Mouse (Mus musculus): ENCODE results near the gene Zfp936.
"Not testable (repeated sequence)": the region's sequence is repeated elsewhere in the genome, so short reads cannot be mapped to it uniquely, and the experiment has no call there.

The Zfp936 gene

DNA sequence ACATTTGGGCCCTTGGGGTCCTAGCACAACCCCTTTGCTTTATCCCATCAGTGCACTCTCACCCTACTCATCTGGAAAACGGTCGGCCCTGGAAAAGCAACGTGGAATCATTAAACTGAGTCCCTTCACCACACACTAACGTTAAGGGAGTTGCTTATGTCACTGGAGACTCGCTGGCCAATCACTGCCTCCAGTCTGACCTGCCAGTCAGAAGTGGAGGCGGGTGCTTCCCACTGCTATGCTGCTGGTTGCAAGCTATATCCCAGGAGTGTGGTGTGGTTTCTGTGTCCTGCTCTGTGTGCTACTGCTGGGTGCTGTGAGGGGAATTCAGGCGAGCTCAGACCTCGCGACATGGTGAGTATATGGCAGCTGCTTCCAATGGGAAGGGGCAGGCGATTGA is at the start of gene Zfp936:
Gene Zfp936, plus strand, starts transcription at position 301 of the 400 bp plus-strand sequence.
- not testable (repeated sequence) for DNase-seq (ENCODE audit: low read depth, low spot score)

DNA sequence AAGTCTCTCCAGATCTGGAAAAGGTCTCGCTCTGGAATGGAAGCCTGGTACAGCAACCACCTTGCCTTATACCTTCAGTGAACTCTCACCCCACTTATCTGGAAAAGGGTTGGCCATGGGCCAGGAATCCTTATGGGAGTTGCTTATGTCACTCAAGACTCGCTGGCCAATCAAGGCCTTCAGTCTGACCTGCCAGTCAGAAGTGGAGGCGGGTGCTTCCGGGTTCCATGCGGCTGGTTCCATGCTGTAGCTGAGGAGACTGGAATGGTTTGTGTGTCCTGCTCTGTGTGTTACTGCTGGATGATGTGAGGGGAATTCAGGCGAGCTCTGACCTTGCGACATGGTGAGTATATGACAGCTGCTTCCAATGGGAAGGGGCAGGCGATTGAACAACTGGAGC is 36.2 kb upstream of the Zfp936 start:
- DNase-seq (ENCODE audit: low read depth, low spot score): no peak

DNA sequence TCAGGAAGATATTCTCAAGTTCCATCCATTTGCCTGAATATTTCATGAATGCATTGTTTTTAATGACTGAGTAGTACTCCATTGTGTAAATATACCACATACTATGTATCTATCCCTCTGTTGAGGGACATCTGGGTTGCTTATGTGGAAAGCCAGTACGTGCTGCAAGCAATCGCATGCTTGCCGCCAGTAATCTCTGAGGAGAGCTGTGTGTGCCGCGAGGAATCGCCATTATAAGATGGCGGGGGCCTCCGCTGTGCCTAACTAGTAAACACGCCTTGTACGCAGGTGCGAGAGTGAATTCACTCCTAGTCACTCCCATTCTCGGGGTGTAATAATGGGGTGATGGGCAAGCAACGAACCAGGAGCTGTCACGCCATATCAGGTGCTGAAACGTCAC is 14.7 kb downstream of the Zfp936 start:
- not testable (repeated sequence) for DNase-seq (ENCODE audit: low read depth, low spot score)

DNA sequence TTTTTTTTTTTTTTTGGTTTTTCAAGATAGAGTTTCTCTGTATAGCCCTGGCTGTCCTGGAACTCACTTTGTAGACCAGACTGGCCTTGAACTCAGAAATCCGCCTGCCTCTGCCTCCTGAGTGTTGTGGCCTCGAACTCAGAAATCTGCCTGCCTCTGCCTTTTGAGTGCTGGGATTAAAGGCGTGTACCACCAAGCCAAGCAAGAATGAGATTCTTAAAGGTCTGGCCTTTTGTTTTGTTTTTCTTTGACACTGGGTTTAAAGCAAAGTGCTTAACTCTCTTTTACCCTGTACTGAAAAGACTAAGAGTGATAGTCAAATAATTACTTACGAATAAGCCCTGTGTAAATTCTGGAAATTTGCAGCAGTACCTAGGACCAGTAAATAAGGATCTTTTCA is 50.1 kb downstream of the Zfp936 start:
- DNase-seq (ENCODE audit: low read depth, low spot score): not testable (repeated sequence)

DNA sequence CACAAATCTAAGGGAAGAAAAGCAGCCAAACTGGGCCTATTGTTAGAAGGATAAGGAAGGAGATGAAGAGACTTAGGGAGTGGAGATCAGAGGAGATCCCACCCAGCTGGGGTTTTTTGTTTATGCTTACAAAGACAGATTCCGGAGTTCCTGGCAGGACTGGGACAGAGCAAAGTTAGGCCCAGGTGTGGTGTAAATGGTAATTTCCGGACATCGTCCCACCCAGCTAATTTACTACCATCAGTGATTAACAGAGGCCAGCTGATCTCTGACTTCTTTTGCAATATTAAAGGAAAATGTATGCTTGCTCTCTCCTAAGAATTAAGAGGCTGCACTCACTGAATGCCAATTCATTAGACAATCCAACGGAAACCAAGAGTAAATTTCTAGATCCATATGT is 53.1 kb downstream of the Zfp936 start:
- DNase-seq (ENCODE audit: low read depth, low spot score): not testable (repeated sequence)

DNA sequence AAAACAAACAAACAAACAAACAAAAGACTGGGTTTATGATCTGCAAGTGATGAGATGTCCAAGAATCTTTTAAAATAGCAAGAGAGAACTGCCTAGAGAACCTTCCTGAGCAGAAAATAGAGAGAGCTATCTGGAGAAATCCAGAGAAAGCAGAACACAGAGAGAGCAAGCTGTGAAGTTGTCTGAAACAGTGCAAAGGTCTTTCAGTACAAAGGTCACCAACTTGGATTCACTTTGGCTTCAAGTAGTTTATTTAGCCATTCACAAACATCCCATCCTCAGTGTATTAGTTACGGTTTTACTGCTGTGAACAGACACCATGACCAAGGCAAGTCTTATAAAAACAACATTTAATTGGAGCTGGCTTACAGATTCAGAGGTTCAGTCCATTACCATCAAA is 53.8 kb downstream of the Zfp936 start:
- DNase-seq (ENCODE audit: low read depth, low spot score): not testable (repeated sequence)

DNA sequence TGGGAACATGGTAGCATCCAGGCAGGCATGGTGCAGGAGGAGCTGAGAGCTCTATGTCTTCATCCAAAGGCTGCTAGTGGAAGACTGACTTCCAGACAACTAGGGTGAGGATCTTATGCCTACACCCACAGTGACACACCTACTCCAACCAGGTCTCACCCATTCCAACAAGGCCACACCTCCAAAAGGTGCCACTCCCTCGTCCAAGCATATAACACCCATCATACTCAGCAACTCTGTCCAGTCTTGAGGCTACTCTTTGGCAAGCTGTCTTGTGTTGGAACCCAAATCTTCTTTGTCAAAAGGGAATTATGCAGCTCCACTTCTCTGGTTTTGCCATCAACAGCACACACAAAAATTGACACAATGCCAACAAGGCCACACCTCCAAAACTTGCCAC is 54.2 kb downstream of the Zfp936 start:
- not testable (repeated sequence) for DNase-seq (ENCODE audit: low read depth, low spot score)

DNA sequence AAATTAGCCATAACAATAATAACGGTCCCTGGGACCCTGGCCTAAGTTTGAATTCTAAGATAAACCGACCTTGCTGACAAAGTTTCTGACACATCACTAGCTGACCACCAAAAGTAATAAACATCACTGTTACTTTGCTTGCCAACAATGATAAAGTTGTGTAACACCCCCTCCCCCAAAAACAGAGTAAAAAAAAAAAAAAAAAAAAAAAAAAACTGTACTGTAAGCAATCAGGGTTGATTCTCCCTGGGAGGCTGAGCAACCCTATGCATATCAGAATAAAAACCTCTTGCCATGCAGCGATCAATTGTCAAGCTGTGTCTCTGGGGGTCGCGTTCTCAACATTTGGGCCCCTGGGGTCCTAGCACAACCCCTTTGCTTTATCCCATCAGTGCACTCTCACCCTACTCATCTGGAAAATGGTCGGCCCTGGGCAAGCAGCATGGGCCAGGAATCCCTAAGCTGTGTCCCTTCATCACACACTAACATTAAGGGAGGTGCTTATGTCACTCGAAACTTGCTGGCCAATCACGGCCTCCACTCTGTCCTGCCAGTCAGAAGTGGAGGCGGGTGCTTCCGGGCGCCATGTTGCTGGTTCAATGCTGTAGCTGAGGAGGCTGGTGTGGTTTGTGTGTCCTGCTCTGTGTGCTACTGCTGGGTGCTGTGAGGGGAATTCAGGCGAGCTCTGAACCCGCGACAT is 63.1 kb downstream of the Zfp936 start:
- no peak for DNase-seq (ENCODE audit: low read depth, low spot score)

DNA sequence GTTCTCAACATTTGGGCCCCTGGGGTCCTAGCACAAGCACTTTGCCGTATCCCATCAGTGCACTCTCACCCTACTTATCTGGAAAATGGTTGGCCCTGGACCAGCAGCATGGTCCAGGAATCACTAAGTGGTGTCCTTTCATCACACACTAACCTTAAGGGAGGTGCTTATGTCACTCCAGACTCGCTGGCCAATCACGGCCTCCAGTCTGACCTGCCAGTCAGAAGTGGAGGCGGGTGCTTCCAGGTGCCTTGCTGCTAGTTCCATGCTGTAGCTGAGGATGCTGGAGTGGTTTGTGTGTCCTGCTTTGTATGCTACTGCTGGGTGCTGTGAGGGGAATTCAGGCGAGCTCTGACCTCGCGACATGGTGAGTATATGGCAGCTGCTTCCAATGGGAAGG is 99.8 kb downstream of the Zfp936 start:
- DNase-seq (ENCODE audit: low read depth, low spot score): not testable (repeated sequence)
